Mouse (Mus musculus) cortical plate, adult 2 months (tissue): Measurements from ENCODE around the gene Fbxw8.

Source experiments
- CTCF ChIP-seq: fragments of 200-500 bp; IDR thresholded peaks from 2 replicates; pipeline ENCODE4 v1.5.1; 2011; ENCODE audit warnings: mild to moderate bottlenecking, control low read depth, low read length; ENCODE audit not compliant: insufficient read depth; ENCODE audit errors: extremely low read depth
- POLR2A ChIP-seq: fragments of 200-500 bp; IDR thresholded peaks from 2 replicates; pipeline ENCODE4 v1.6.1; 2011; ENCODE audit warnings: mild to moderate bottlenecking, low read length, control low read depth; ENCODE audit not compliant: insufficient read depth; ENCODE audit errors: extremely low read depth

DNA sequence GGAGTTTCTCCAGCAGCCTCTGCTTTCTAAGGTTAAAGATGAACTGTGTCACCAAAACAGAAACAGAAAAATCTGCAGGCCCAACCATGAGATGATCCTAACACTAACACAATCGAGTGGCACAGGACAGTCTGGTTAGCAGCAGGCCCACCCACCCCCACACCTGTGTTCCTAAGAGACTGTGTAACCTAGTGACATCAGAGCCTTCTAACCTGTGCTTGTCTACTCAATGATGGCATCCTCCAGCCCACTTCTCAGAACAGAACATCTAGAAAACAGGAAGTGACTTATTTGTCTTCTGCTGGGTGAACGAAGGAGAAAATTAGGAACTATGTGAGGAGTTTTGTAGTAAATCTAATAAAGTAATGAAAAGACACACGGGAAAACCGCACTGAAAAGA is 33.3 kb downstream of the Fbxw8 start:
- TF ChIP-seq CTCF, result no peak
- no peak for TF ChIP-seq POLR2A
